Mouse (Mus musculus) stomach, postnatal 0 days (tissue): ENCODE results near the gene Taok3.

Experiments
- CTCF ChIP-seq: IDR thresholded peaks from 2 replicates; pipeline ENCODE4 v1.5.1; 2016; ENCODE audit warnings: antibody characterized with exemption, low read depth, mild to moderate bottlenecking, moderate library complexity
- EP300 ChIP-seq: optimal IDR thresholded peaks from 2 replicates; pipeline ENCODE3; 2016; ENCODE audit warnings: antibody characterized with exemption

DNA sequence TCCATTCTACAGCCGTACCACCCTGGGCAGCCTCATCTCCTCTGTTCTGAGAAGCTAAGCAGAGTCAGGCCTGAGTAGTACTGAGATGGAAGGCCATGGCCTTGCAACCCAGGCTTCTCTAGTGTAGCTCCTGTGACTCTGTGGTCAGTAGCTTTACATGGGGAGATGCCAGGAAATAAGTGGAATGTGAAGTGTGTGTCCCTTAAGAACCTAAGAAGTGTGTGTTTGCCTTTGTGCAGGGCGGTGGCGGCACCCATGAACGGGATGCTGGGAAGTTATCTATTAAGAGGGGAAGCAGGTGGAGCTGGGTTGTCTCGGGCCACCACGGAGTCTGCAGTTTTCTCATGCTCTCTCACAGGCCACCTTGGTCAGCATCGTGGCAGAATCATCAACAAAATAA, 76.6 kb downstream of the Taok3 start:
- TF ChIP-seq EP300 (no peak), CTCF (no peak)
